In the genomic region with DNA sequence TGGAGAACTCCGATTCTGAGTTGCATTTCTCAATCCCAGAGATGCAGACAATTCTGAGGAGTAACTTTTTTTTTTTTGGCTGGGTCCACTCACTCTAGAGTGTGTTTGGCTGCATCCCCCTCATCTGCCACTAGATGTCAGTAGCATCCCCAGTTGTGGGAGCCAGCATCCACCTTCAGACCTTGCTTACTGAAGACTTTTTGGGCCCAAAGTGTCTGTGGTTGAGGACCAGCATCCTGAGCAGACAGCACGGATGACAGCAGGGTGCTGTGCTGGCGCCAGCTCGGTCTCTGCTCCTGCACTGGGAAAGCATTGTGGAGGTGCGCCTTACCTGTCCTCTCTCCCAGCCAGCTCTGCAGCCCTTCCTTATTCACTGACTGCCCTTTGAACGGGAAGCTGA, we compare ENCODE assay signal across 8 mouse cellular contexts. TPM values are rescaled to one million over a fixed set of nuclear protein-coding genes. Genes with fewer than 3 reads are reported as not detected.
DNase-seq lines count a peak whose midpoint lies in the region; ATAC-seq and TF ChIP-seq lines count a peak whose summit lies in the region.
"Had no signal": no experiment of that assay in that cellular context is flagged by ENCODE, and none has a peak within 500 bp of the region (broad histone marks: within the 10 kb centered on the region; RNA-seq: fewer than 3 reads in every experiment).

No protein-coding gene starts in this region.

- ATAC-seq in forebrain, embryonic 15.5 days (replicated peaks) = peak; percentile 46; the same call in 1 of the 2 replicates

- TF ChIP-seq RAD21 in CH12.LX (IDR thresholded peaks at IDR 0.05; ENCODE audit: low read depth, low read length) = peak; percentile 29

- H3K4me1 ChIP-seq in CH12.LX (ENCODE audit: control insufficient read depth in 1 of 2, insufficient read depth in 2 of 2) = no peaks in the 10 kb centered on the region
- no peaks in the 10 kb centered on the region for H3K4me1 ChIP-seq in forebrain, embryonic 15.5 days
- H3K4me1 ChIP-seq in lung, adult 2 months (ENCODE audit: control insufficient read depth, insufficient read depth, low read length) = no peaks in the 10 kb centered on the region
- H3K4me1 ChIP-seq: heart, embryonic 15.5 days had no signal

- 31% methylated on average over 6 of the region's 6 CpGs for WGBS in forebrain, embryonic 15.5 days
- WGBS in lung, adult 2 months = 29% methylated on average over 6 of the region's 6 CpGs

- in situ Hi-C loops in CH12.LX (cut with MboI; ENCODE audit: low pct_ligation_motif_present, low pct_unique_long_range_greater_than_20kb, low sequenced_read_pairs) = no loop called here

- H3K4me3 ChIP-seq in CH12.LX (replicated peaks in 1 of 3; ENCODE audit: low read depth in 2 of 3, low read length in 2 of 3, poor library complexity in 1 of 3) = no peak overlapping the region
- H3K4me3 ChIP-seq in forebrain, embryonic 15.5 days = no peak overlapping the region
- H3K4me3 ChIP-seq in lung, adult 2 months (replicated peaks; ENCODE audit: extremely low read depth, low read depth, low read length) = no peak overlapping the region
- H3K4me3 ChIP-seq: heart, embryonic 15.5 days had no signal

- DNase-seq in 416B (ENCODE audit: low read depth) (peak; percentile 23), CH12.LX (ENCODE audit: extremely low read depth) (no peak)
- peak; percentile 15 for DNase-seq in c-Kit-positive CD71-positive TER-119-positive erythroid progenitor cells, embryonic 14.5 days (ENCODE audit: low spot score)
- peak; percentile 35 to 80 for DNase-seq in kidney, postnatal 36 days
- peak; percentile 31 for DNase-seq in lung, adult 2 months
- DNase-seq in right cerebral cortex, postnatal 10 days (ENCODE audit: low spot score in 2 of 2) = peak; percentile 78 to 84

- peaks cover 92% of the 10 kb centered on the region for H3K9me3 ChIP-seq in CH12.LX (replicated peaks; ENCODE audit: low read length)
- no peaks in the 10 kb centered on the region for H3K9me3 ChIP-seq in forebrain, embryonic 15.5 days
- H3K9me3 ChIP-seq: heart, embryonic 15.5 days had no signal

- H3K27me3 ChIP-seq in CH12.LX (replicated peaks) = no peaks in the 10 kb centered on the region
- H3K27me3 ChIP-seq in forebrain, embryonic 15.5 days = no peaks in the 10 kb centered on the region
- H3K27me3 ChIP-seq: heart, embryonic 15.5 days had no signal

- no peaks in the 10 kb centered on the region for H3K79me2 ChIP-seq in CH12.LX (replicated peaks; ENCODE audit: control insufficient read depth, extremely low read depth, insufficient read depth, poor library complexity, severe bottlenecking)

- peak in 1 of 2 experiments; percentile 39; a peak in 2 of 4 replicates for TF ChIP-seq CTCF in CH12.LX (conservative IDR thresholded peaks at IDR 0.05 in 1 of 2, IDR thresholded peaks at IDR 0.05 in 1 of 2; ENCODE audit: low read depth in 2 of 2, low read length in 2 of 2)
- TF ChIP-seq CTCF in lung, adult 2 months (IDR thresholded peaks at IDR 0.05; ENCODE audit: insufficient read depth, low read length) = peak; percentile 78

- no peak for TF ChIP-seq POLR2A in CH12.LX (IDR thresholded peaks at IDR 0.05; ENCODE audit: low read depth, low read length)
- no peak for TF ChIP-seq POLR2A in lung, adult 2 months (IDR thresholded peaks at IDR 0.05; ENCODE audit: borderline replicate concordance, extremely low read depth, low read depth, low read length)

- no peak overlapping the region for H3K4me2 ChIP-seq in CH12.LX (ENCODE audit: insufficient read depth, low read depth, poor library complexity, severe bottlenecking)
- no peak overlapping the region for H3K4me2 ChIP-seq in forebrain, embryonic 15.5 days (replicated peaks)
- H3K4me2 ChIP-seq: heart, embryonic 15.5 days had no signal

- H3K36me3 ChIP-seq in CH12.LX (replicated peaks in 1 of 2; ENCODE audit: control insufficient read depth in 1 of 2, insufficient read depth in 1 of 2, low read length in 1 of 2) = no peaks in the 10 kb centered on the region
- H3K36me3 ChIP-seq in forebrain, embryonic 15.5 days = no peaks in the 10 kb centered on the region
- H3K36me3 ChIP-seq: heart, embryonic 15.5 days had no signal

- TF ChIP-seq EP300 in CH12.LX (IDR thresholded peaks at IDR 0.05; ENCODE audit: low read length) = no peak

- dilution Hi-C loops in CH12.LX (cut with MboI; ENCODE audit: extremely low pct_ligation_motif_present, extremely low pct_unique_long_range_greater_than_20kb, low sequenced_read_pairs) = no loop called here

- H3K27ac ChIP-seq in CH12.LX (ENCODE audit: insufficient read depth, low read depth) = no peak overlapping the region
- H3K27ac ChIP-seq in forebrain, embryonic 15.5 days (replicated peaks) = no peak overlapping the region
- H3K27ac ChIP-seq: heart, embryonic 15.5 days had no signal

- no peak overlapping the region for H3K9ac ChIP-seq in CH12.LX (ENCODE audit: insufficient read depth, low read depth)
- H3K9ac ChIP-seq in forebrain, embryonic 15.5 days (replicated peaks) = no peak overlapping the region
- H3K9ac ChIP-seq: heart, embryonic 15.5 days had no signal

TF ChIP-seq in CH12.LX, 34 proteins besides CTCF, POLR2A, EP300 and RAD21:
- no peak for TF ChIP-seq MYC (IDR thresholded peaks at IDR 0.05; ENCODE audit: low read depth, low read length)
- peak; percentile 3; the same call in 1 of the 2 replicates for TF ChIP-seq SMC3 (IDR thresholded peaks at IDR 0.05; ENCODE audit: low read depth, low read length)

RNA-seq across cellular contexts. Expression of a gene that starts 42.4 kb away (rescaled TPM):
- total RNA-seq in CH12.LX (2012; rRNA removed) (56.3 and 58.3 TPM in 2 replicates), CH12.LX (2014; rRNA removed) (35.3 and 35.7 TPM in 2 replicates)
- 95.8 and 116 TPM in 2 replicates for polyA plus RNA-seq in CH12.LX (2012; ENCODE audit: insufficient read length, low read depth)
- polyA plus RNA-seq in forebrain, embryonic 15.5 days (2015; fragmentation: Nextera tagmentation; extraction: Ambion mirVana) = 14.4 and 17.2 TPM in 2 replicates
- polyA plus RNA-seq in lung, adult 2 months (2012; rRNA removed) = 6.9 and 8.6 TPM in 2 replicates

RNA-seq across cellular contexts. Expression of a gene that starts 43.6 kb away (rescaled TPM):
- total RNA-seq in CH12.LX (2012; rRNA removed) = 0.29 and 0.68 TPM in 2 replicates
- 0.15 TPM in 1 of 2 replicates, not detected in the other for total RNA-seq in CH12.LX (2014; rRNA removed)
- 0.09 TPM in 1 of 2 replicates, not detected in the other for polyA plus RNA-seq in CH12.LX (2012; ENCODE audit: insufficient read length, low read depth)
- 5.0 and 5.5 TPM in 2 replicates for polyA plus RNA-seq in forebrain, embryonic 15.5 days (2015; fragmentation: Nextera tagmentation; extraction: Ambion mirVana)
- polyA plus RNA-seq in lung, adult 2 months (2012; rRNA removed) = 3.1 and 3.8 TPM in 2 replicates
